Mouse (Mus musculus): ENCODE measurements at regions not wholly inside any gene's neighbourhood (a gene's known extent, or its start where the extent isn't known, plus 50 kb on each side); places are given as distances from the start of the nearest gene placed in this dataset.

GRCm38 (mm10) chr1:168805442-168805841 is 373.4 kb upstream of the Pbx1 start:
- no peak for TF ChIP-seq CTCF (IDR thresholded peaks at IDR 0.05; ENCODE audit: extremely low read depth, insufficient read depth, low read length)
- no peak for TF ChIP-seq POLR2A (IDR thresholded peaks at IDR 0.05; ENCODE audit: extremely low read depth, insufficient read depth, low read length)
